Mouse (Mus musculus) liver, embryonic 14.5 days (tissue): ENCODE results near the gene Gkn3.

Experiments
- CTCF ChIP-seq: IDR thresholded peaks from 2 replicates; pipeline ENCODE4 v1.5.1; 2016; ENCODE audit warnings: antibody characterized with exemption, low read depth, control low read depth
- EP300 ChIP-seq: IDR thresholded peaks from 2 replicates; pipeline ENCODE4 v1.6.1; 2016; ENCODE audit warnings: antibody characterized with exemption, low read depth

DNA sequence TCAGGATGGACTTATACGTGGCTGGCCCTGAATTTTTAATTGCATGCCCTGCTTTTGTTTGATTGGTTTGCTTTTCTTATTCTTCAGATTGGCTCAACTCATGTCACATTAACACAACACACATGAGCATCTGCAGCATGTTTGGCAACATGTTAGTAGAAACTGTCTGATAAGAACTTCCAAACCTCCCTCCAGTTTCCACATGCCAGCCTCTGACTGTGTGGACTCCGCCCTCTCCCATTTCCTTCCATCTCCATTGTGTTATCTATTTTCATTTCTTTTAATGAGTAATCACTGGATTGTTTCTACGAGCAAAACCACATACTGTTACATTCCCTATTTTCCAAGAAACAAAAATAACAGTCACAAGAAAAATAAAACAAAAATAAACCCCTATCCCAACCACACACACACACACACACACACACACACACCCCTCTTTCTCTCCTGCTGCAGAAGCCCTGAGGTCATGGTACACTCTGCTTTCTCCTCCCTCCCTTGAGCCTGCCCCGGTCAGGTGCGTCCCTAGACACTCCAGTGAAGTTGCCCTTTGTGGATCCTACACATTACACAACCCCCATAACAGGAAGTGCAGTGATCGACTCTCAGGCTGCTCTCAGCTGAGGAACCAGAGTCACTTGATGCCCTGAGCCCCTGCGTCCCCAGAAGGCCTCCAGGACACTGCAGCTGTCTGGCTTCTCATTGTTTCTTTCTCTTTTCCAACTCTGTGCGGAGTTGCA, 4.9 kb upstream of the Gkn3 start:
- TF ChIP-seq CTCF (no peak), EP300 (no peak)
